Comparison of ENCODE assay signal across 9 mouse cellular contexts in the genomic region with DNA sequence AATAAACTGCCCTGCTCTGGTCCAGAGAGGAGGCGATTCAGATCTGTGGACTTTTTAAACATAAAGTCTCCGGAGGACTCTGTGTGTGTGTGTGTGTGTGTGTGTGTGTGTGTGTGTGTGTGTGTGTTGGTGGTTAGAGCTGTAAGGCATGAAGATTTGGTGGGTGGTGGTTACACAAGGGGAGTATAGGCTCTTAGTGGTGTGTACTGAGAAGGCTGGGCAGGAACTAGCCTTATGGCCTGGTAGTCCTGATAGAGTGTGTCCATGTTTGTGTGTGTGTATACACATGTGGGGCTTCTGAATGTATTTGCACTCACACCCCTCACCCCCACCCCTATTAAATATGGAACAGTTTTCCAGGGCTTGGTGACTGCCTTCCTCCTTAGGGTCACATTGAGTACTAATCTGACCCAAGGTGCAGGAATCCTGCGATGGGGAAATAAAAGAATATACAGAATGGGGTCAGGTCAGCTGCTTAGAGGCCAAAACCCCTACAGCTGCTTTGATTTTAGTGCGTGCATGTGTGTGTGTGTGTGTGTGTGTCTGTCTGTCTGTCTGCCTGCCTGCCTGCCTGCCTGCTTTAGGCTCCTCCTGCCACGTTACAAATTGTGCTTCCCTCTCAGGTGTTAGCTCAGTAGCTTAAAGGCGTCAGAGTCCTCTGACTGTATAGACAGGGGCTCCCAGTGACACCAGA.
DNase-seq lines count a peak whose midpoint lies in the region; ATAC-seq and TF ChIP-seq lines count a peak whose summit lies in the region.
"Had no signal": no experiment of that assay in that cellular context is flagged by ENCODE, and none has a peak within 500 bp of the region (broad histone marks: within the 10 kb centered on the region; RNA-seq: fewer than 3 reads in every experiment).

No protein-coding gene starts in this region.

- DNase-seq in kidney, adult 11 months: no peak
- no peak for DNase-seq in liver, embryonic 14.5 days (ENCODE audit: low read depth in 3 of 3, low spot score in 3 of 3)
- no peak for DNase-seq in gastrocnemius, postnatal 25 days
- no peak for DNase-seq in right cerebral cortex, postnatal 4 days

- no peak overlapping the region for H3K4me3 ChIP-seq in kidney, embryonic 15.5 days (replicated peaks)
- H3K4me3 ChIP-seq in forebrain, embryonic 16.5 days (replicated peaks; ENCODE audit: low read length): peak overlapping the region; percentile 15
- no peak overlapping the region for H3K4me3 ChIP-seq in liver, embryonic 14.5 days (ENCODE audit: insufficient read depth in 1 of 2, low read depth in 2 of 2, low read length in 2 of 2)
- peak overlapping the region; percentile 74 for H3K4me3 ChIP-seq in neural tube, embryonic 15.5 days (replicated peaks)
- H3K4me3 ChIP-seq: erythroblast, embryonic 14.5 days had no signal

- TF ChIP-seq CTCF in liver, embryonic 14.5 days (IDR thresholded peaks at IDR 0.05; ENCODE audit: low read depth): no peak

- H3K9ac ChIP-seq in kidney, embryonic 15.5 days: no peak overlapping the region
- H3K9ac ChIP-seq in forebrain, embryonic 16.5 days (replicated peaks; ENCODE audit: low read depth, low read length): peak overlapping the region; percentile 26; the same call in 1 of the 2 replicates
- H3K9ac ChIP-seq in liver, embryonic 14.5 days (replicated peaks): no peak overlapping the region
- peak overlapping the region; percentile 45 for H3K9ac ChIP-seq in neural tube, embryonic 15.5 days (replicated peaks)

- no peaks in the 10 kb centered on the region for H3K36me3 ChIP-seq in kidney, embryonic 15.5 days
- H3K36me3 ChIP-seq in forebrain, embryonic 16.5 days (ENCODE audit: control insufficient read depth, insufficient read depth): no peaks in the 10 kb centered on the region
- no peaks in the 10 kb centered on the region for H3K36me3 ChIP-seq in liver, embryonic 14.5 days (replicated peaks; ENCODE audit: control insufficient read depth, insufficient read depth, low read depth)
- no peaks in the 10 kb centered on the region for H3K36me3 ChIP-seq in neural tube, embryonic 15.5 days

- H3K27me3 ChIP-seq in kidney, embryonic 15.5 days: peaks cover 5% of the 10 kb centered on the region
- peaks cover 6% of the 10 kb centered on the region; the same call in 1 of the 2 replicates for H3K27me3 ChIP-seq in forebrain, embryonic 16.5 days (replicated peaks; ENCODE audit: control insufficient read depth, insufficient read depth, low read length)
- peaks cover 47% of the 10 kb centered on the region for H3K27me3 ChIP-seq in liver, embryonic 14.5 days (ENCODE audit: control insufficient read depth, insufficient read depth, low read length)
- H3K27me3 ChIP-seq in neural tube, embryonic 15.5 days (replicated peaks): no peaks in the 10 kb centered on the region

- no peak for TF ChIP-seq EP300 in liver, embryonic 14.5 days (IDR thresholded peaks at IDR 0.05; ENCODE audit: low read depth)

- peak overlapping the region; percentile 76 for H3K27ac ChIP-seq in kidney, embryonic 15.5 days
- H3K27ac ChIP-seq in forebrain, embryonic 16.5 days (ENCODE audit: low read length): peak overlapping the region; percentile 32; the same call in 1 of the 2 replicates
- H3K27ac ChIP-seq in liver, embryonic 14.5 days: no peak overlapping the region
- H3K27ac ChIP-seq in neural tube, embryonic 15.5 days (replicated peaks): peak overlapping the region; percentile 77

- peaks cover 70% of the 10 kb centered on the region for H3K4me1 ChIP-seq in kidney, embryonic 15.5 days
- H3K4me1 ChIP-seq in forebrain, embryonic 16.5 days (replicated peaks; ENCODE audit: control insufficient read depth, insufficient read depth, low read length): peaks cover 30% of the 10 kb centered on the region
- peaks cover 0 to 11% of the 10 kb centered on the region in 2 experiments; a peak in 3 of 4 replicates for H3K4me1 ChIP-seq in liver, embryonic 14.5 days (replicated peaks; ENCODE audit: control insufficient read depth in 2 of 2, insufficient read depth in 2 of 2, low read length in 1 of 2)
- peaks cover 53% of the 10 kb centered on the region for H3K4me1 ChIP-seq in neural tube, embryonic 15.5 days

- WGBS in kidney, embryonic 15.5 days: 46% methylated on average over 6 of the region's 6 CpGs
- WGBS in forebrain, embryonic 16.5 days: 43% methylated on average over 6 of the region's 6 CpGs
- 29% methylated on average over 6 of the region's 6 CpGs for whole genome bisulfite sequencing in liver, embryonic 14.5 days (ENCODE audit: insufficient replicate concordance)
- 41% methylated on average over 6 of the region's 6 CpGs for WGBS in neural tube, embryonic 15.5 days

- no peak for ATAC-seq in kidney, embryonic 15.5 days (replicated peaks; ENCODE audit: low FRiP score)
- no peak for ATAC-seq in forebrain, embryonic 16.5 days
- ATAC-seq in liver, embryonic 14.5 days (ENCODE audit: insufficient read depth): peak; percentile 45
- ATAC-seq in neural tube, embryonic 15.5 days (ENCODE audit: low FRiP score): no peak
- ATAC-seq in megakaryocyte, adult 5-6 weeks (ENCODE audit: poor library complexity, severe bottlenecking): no peak

- no peaks in the 10 kb centered on the region for H3K9me3 ChIP-seq in kidney, embryonic 15.5 days (replicated peaks)
- no peaks in the 10 kb centered on the region for H3K9me3 ChIP-seq in forebrain, embryonic 16.5 days (ENCODE audit: control insufficient read depth, low read length)
- no peaks in the 10 kb centered on the region for H3K9me3 ChIP-seq in liver, embryonic 14.5 days (ENCODE audit: control insufficient read depth, low read length)
- no peaks in the 10 kb centered on the region for H3K9me3 ChIP-seq in neural tube, embryonic 15.5 days (replicated peaks)

- peak overlapping the region; percentile 31 for H3K4me2 ChIP-seq in kidney, embryonic 15.5 days
- H3K4me2 ChIP-seq in forebrain, embryonic 16.5 days (ENCODE audit: low read length): peak overlapping the region; percentile 35
- H3K4me2 ChIP-seq in liver, embryonic 14.5 days (ENCODE audit: low read depth): no peak overlapping the region; the same call in 1 of the 2 replicates
- H3K4me2 ChIP-seq in neural tube, embryonic 15.5 days: peak overlapping the region; percentile 79

Comparison
In these comparisons a context has a peak if more than half of its experiments do, and no peak if none do; other contexts are left out.
1. H3K4me3 ChIP-seq: peak in forebrain, embryonic 16.5 days (single experiment) and neural tube, embryonic 15.5 days (single experiment); none in kidney, embryonic 15.5 days (single experiment) and liver, embryonic 14.5 days (0 of 2).
2. H3K9ac ChIP-seq: peak in forebrain, embryonic 16.5 days (single experiment) and neural tube, embryonic 15.5 days (single experiment); none in kidney, embryonic 15.5 days (single experiment) and liver, embryonic 14.5 days (single experiment).